Mouse (Mus musculus): ENCODE data around the gene Pdcd6.

DNA sequence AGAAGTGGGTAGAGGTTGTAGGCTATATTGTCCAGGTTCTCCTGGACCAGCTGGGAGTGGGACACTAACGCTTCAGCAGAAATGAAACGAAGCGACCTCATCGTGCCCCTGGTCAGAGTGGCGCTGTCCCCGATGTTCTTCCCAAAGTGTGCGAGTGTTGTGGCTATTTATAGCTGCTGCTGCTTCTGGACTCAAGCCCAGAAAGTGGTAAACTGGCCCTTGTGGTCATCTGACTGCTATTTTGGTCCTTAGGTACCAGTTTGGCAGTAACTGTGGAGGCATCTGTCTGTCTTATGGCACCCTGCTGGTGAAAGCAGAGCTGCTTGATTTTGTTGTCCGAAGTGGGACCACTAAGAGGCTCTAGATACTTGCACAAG is 46.5 kb upstream of the Pdcd6 start, which contains the start of gene Lrrc14b:
- no peak for TF ChIP-seq CTCF (IDR thresholded peaks at IDR 0.05; ENCODE audit: control insufficient read depth, insufficient read depth, low read length)
- no peak for TF ChIP-seq POLR2A (IDR thresholded peaks at IDR 0.05; ENCODE audit: borderline replicate concordance, control insufficient read depth, low read depth, low read length)
